Mouse (Mus musculus): ENCODE measurements around the gene Copa.
A peak's percentile ranks its signal among the peaks of the same experiment; 100 is the strongest.

The Copa gene

GRCm38 (mm10) chr1:172082101-172082898, at the start of gene Copa, which contains the start of gene Ncstn:
Gene Copa (plus strand): TSS chr1:172082529.
Gene Ncstn (minus strand): TSS chr1:172082795.
- peak; percentile 90 to 92 for DNase-seq (ENCODE audit: low spot score in 2 of 2)

DNA sequence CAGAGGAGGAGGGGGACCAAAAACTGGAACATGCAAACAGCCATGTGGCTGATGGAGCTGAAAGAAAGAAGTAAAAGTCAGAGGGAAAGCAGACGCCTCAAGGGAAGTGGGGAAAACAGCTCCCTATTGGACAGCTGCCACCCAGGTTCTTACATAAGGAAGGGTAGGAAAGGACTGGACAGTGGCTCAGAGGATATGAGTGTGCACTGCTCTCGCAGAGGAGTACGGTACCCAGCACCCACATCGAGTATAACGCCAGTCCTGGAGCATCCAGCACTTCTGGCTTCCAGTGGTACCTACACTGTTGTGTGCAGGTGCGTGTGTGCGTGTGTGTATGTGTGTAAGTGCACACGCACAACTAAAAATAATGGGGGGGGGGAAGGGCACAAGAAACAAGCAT, 35.9 kb upstream of the Copa start:
- no peak for DNase-seq (ENCODE audit: low spot score in 2 of 2)

GRCm38 (mm10) chr1:172046938-172047337, 35.4 kb upstream of the Copa start:
- peak; percentile 31 to 46 for DNase-seq (ENCODE audit: low spot score in 2 of 2)

GRCm38 (mm10) chr1:172048241-172048734, 34.0 kb upstream of the Copa start:
- DNase-seq (ENCODE audit: low spot score in 2 of 2) = no peak

- no peak for DNase-seq (ENCODE audit: low spot score in 2 of 2)
These were observed 33.1 kb upstream of the Copa start for GRCm38 (mm10) chr1:172049131-172049782.

GRCm38 (mm10) chr1:172052766-172053279, 29.5 kb upstream of the Copa start:
- DNase-seq (ENCODE audit: low spot score in 2 of 2) = no peak

- DNase-seq (ENCODE audit: low spot score in 2 of 2) = no peak
These were observed 28.5 kb upstream of the Copa start for GRCm38 (mm10) chr1:172053541-172054440.

GRCm38 (mm10) chr1:172056251-172056650, 26.1 kb upstream of the Copa start:
- no peak for DNase-seq (ENCODE audit: low spot score in 2 of 2)

DNA sequence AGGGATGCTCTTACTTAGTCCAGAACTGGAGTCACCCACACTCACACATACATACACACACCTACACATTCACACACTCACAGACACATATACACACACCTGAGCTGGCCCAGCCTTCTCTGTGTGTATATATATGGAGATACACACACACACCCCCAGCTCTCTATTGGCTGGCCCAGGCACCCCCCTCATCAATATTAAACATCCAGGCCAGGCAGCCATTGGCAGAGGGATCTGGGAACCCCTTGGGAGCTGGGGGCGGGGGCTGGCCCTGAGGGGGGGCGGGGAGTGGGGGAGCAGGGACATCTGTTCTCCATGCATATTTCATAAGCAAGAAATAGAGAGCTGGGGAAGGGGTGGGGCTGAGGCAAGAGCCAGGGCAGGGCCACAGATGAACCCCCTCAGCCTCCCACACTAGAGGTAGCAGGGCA, 24.8 kb upstream of the Copa start, which contains the start of gene Nhlh1:
Gene Nhlh1, minus strand, starts transcription at position 83 of the 431 bp plus-strand sequence.
- no peak for DNase-seq (ENCODE audit: low spot score in 2 of 2)

DNA sequence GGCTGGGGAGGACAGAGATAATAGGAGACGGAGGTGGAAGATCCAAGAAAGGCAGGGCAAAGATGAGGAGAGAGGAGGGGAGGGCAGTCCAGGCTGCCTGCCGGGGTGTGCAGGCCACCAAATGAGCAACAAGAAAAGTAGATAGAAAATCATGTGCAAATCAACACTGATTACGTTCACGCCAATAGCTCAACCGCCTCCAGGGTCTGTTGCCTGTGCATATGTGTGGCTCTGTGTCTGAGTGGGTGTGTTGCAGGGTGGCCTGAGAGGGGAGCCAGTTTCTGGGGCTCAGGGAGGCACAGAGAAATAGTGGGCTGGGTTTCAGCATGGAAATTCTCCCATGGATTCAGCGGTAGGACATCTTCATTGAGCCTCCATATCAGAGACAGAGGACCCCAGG, 24.0 kb upstream of the Copa start:
- no peak for DNase-seq (ENCODE audit: low spot score in 2 of 2)

DNA sequence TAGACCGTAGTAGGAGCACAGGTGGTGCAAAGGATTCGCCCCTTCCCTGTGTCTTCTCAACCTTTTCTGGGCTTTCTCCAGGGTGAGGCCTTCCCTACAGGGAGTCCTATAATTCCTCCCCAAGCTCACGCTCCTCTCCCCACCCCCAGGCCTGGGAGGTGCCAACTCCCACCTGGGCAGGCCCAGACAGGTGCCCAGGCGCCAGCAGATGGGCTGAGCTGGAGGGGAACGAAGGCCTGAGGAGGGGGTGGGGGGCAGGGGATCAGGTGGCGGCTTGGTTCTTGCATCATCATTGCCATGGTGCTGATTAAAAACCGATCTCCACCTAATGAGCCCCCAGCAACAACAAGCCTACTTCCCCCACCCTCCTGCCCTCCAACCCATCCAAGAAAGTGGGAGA, 23.5 kb upstream of the Copa start:
- DNase-seq (ENCODE audit: low spot score in 2 of 2) = no peak

DNA sequence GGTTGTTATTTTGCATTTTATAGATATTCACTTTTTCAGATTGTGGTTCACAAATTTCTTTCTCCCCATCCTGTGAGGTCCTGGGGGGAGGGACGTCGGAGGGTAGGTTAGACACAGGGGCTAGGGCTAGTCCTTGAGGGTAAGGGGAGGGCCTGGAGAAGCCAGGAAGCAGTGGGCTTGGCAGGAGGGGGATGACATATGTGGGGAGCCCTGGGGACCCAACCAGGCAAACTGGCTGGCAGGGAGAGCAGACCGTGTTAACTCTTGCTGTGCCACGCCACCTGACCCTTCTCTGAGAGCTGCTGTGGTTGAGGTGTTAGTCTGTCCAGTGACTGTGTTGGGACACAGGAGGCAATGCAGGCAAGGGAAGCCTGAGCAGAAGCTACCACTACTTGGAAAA, 21.7 kb upstream of the Copa start:
- DNase-seq (ENCODE audit: low spot score in 2 of 2) = no peak

- no peak for DNase-seq (ENCODE audit: low spot score in 2 of 2)
These were observed 21.1 kb upstream of the Copa start for GRCm38 (mm10) chr1:172061217-172061616.

DNA sequence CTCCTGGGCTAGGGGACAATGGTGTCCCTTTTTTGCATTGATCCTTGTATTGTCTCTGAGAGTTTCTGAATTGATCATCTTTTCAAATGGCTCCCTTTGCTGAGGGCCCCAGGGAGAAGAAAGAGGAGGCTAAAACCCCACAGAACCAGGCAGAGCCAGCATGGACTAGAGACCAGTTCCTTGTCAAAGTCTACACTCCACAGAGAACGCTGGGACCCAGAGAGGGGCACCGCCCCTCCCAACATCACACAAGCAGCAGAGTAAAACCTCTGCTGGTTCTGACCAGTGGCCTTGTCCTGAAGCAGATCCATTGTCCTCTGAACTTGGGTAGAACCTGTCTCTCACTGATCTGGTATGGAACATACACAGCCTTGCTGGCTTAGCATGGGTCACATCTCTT, 20.2 kb upstream of the Copa start:
- no peak for DNase-seq (ENCODE audit: low spot score in 2 of 2)

DNA sequence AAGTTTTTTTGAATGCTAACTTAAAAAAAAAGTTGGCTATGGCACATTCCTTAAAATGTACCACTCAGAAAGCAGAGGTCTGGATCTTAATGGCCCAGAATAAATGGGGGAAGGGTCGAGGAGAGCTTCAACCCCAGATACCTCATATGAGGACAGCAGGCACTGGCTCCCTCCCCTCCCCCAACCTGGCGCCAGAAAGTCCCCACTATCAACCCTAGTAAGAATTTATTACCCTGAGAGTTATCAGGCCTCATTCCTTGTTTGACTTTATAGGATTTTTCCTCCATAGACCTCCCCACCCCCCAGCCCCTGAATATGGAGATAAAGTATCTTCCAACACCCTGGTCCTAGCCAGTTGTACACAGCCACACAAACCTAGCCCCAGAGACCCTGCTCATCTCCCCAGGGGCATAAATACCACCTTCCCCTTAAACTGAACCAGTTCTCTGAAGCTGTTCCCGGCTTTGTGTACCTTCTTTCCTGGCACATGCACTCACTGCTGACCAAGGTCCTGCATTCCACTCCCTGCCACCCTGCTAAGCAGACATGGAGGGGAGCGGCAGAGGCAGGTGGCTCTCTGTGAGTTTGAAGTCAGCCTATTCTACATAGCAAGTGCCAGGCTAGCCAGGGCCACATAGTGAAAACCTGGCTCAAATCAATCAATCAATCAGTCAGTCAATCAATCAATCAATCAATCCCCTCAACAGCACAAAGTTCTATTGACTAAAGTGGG, 18.9 kb upstream of the Copa start:
- DNase-seq (ENCODE audit: low spot score in 2 of 2) = no peak

DNA sequence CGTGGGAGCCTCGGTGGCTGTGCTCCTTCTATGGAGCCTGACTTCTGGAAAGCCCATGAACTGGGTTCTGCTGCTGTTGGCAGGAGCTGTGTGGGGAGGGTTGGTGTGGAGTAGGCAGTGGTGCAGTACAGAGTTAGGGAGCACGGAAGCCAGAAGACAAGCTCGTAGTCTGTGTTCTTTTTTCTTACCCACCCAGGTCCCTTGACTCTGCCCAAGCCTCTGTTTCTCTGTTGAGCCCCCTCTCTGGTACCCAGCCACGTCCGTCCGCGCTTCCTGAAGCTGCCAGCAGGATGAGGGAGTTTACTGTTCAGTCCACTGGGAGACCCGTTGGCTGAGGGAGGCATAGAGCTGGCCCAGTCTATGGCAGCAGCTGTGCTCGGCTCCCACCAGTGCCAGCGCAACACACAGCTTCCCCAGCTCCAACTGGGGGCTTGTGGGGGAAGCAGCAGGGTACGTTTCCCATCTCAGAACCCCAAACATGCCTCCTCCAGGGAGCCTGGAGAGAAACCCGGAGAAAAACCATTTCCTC, 17.7 kb upstream of the Copa start:
- DNase-seq (ENCODE audit: low spot score in 2 of 2) = no peak

DNA sequence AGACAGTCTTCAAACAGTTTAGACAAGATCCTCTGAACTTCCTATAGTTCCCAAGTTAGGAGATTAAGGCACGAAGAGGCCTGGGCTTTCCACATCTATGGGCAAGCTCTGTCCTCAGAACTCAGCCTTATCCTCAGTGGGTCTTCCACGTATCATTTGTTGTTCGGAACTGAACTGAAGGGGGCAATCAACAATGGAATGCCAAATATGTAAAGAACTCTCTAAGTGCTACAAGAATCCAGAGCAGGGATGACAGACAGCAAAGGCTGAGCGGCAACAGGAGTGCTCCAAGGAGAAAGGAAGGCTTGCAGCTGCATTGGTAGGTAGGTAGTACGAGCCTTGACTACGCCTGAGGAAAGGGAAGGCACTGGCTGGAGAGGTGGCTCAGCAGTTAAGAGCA, 12.1 kb upstream of the Copa start:
- DNase-seq (ENCODE audit: low spot score in 2 of 2) = no peak

DNA sequence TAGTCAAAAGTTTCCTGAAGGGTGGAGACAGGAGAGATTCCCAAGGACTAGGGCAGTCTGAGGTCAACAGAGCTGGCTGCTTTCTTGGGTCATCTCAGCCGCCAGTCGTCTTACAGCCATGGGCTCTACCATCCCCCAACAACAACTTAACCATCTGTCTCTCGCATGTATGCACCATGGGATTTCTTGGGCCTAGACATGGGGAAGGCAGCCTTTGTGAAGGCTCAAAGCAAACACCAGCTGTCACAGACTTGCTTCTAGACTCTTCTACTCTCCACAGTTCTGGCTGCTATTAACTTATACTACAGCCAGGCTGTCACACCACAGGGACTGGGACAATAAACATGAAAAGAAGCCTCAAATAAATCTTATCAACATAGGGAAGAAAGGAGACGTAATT, 10.8 kb upstream of the Copa start:
- no peak for DNase-seq (ENCODE audit: low spot score in 2 of 2)

GRCm38 (mm10) chr1:172072604-172073003, 9.7 kb upstream of the Copa start:
- no peak for DNase-seq (ENCODE audit: low spot score in 2 of 2)

DNA sequence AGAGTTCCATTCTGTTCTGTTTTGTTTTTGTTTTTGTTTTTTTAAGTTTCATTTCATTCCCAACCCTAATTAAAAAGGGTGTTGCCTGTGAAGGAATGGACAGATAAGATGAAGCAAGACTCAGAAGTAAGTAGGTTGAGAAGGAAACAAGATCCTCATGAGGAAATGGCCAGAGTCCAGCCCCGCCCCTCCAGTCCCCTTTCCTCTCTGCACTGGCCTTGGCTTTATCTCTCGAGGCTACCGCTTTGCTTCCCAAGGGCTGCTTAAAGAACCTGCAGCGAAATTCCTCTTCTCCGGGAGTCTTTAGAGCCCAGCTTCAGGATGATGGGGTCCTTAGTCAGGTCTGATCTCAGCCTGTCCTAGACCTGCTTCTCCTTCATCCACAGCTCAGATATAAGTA, 4.3 kb upstream of the Copa start:
- no peak for DNase-seq (ENCODE audit: low spot score in 2 of 2)
